Mouse (Mus musculus) liver, postnatal 0 days (tissue): ENCODE measurements around the gene Serf2. TPM values are rescaled to one million over a fixed set of nuclear protein-coding genes. Genes with fewer than 3 reads are reported as not detected.
A peak's percentile ranks its signal among the peaks of the same experiment; 100 is the strongest.
"Not testable (repeated sequence)": the region's sequence is repeated elsewhere in the genome, so short reads cannot be mapped to it uniquely, and the experiment has no call there.

Experiments used
- ATAC-seq: fragments of 200-750 bp; cut with Nextera tagmentation; 2 replicates; pipeline ENCODE4 v1.8.0; 2017; ENCODE audit warnings: mild to moderate bottlenecking, moderate library complexity
- DNase-seq: peaks from one replicate; pipeline ENCODE4 v3.0.0-alpha.2; 2016
- H3K27ac ChIP-seq: fragments of 300-500 bp; sonication (generic); 2 replicates; pipeline ENCODE4 v1.5.1; 2014; ENCODE audit warnings: antibody characterized with exemption, moderate library complexity, mild to moderate bottlenecking, low read depth
- H3K27me3 ChIP-seq: fragments of 300-500 bp; sonication (generic); 2 replicates; pipeline ENCODE4 v1.6.1; 2014; ENCODE audit warnings: low read length, control low read depth, mixed read lengths; ENCODE audit not compliant: insufficient read depth
- H3K36me3 ChIP-seq: fragments of 300-500 bp; sonication (generic); replicated peaks from 2 replicates; pipeline ENCODE4 v1.6.1; 2014; ENCODE audit warnings: mild to moderate bottlenecking, control low read depth, low read length, moderate library complexity, mixed read lengths; ENCODE audit not compliant: insufficient read depth
- H3K4me1 ChIP-seq: fragments of 300-500 bp; sonication (generic); 2 replicates; pipeline ENCODE4 v1.6.1; 2014; ENCODE audit warnings: antibody characterized with exemption, mild to moderate bottlenecking, control low read depth; ENCODE audit not compliant: insufficient read depth
- H3K4me2 ChIP-seq: fragments of 300-500 bp; sonication (generic); 2 replicates; pipeline ENCODE4 v1.6.1; 2014; ENCODE audit warnings: low read depth, mild to moderate bottlenecking, low read length, moderate library complexity, mixed read lengths
- H3K4me3 ChIP-seq: fragments of 300-500 bp; sonication (generic); 2 replicates; pipeline ENCODE4 v1.5.1; 2014; ENCODE audit warnings: low read depth, low read length
- H3K9ac ChIP-seq: fragments of 300-500 bp; sonication (generic); replicated peaks from 2 replicates; pipeline ENCODE4 v1.6.1; 2014; ENCODE audit warnings: mild to moderate bottlenecking, moderate library complexity
- H3K9me3 ChIP-seq: fragments of 300-500 bp; sonication (generic); 2 replicates; pipeline ENCODE4 v1.6.1; 2016; ENCODE audit warnings: mild to moderate bottlenecking, control low read depth, low read length, mixed read lengths
- CTCF ChIP-seq: sonication (generic); IDR thresholded peaks from 2 replicates; pipeline ENCODE4 v1.5.1; 2016; ENCODE audit warnings: antibody characterized with exemption, low read depth
- EP300 ChIP-seq: IDR thresholded peaks from 2 replicates; pipeline ENCODE4 v1.6.1; 2016; ENCODE audit warnings: antibody characterized with exemption, low read depth, mild to moderate bottlenecking
- WGBS: fragments of 180-500 bp; shearing (Covaris S2); extraction: QIAGEN DNeasy Blood & Tissue Kit; methylation state at CpG from one replicate; pipeline ENCODE4 v1.1.7; 2014; ENCODE audit not compliant: insufficient replicate concordance; 5-methylcytosine and 5-hydroxymethylcytosine counted together
- polyA plus RNA-seq: library from polyadenylated mRNA; unstranded; fragments of >200 nt; fragmentation: Nextera tagmentation; extraction: Ambion mirVana; gene quantifications from 2 replicates; pipeline ENCODE4 v1.2.1, GENCODE M21; 2015

Serf2 gene
- polyA plus RNA-seq, 1 experiment from 2014 or later = 266 TPM

DNA sequence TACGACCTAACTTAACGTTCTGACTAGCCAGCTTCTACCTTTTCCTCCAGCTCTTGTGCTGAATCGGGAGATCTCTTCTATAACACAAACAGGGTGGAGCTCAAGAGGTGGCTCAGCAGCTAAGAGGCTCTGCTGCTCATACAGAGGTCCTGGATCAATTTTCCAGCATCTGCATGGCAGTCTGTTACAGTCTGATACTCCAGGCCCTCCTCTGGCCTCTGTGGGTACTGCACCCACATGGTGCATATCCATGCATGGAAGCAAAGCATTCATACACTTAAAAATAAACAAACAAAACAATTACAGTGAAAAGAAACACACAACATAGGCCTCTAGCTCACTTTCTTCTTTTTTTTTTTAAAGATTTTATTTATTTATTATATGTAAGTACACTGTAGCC, 23.8 kb downstream of the Serf2 start:
- not testable (repeated sequence) for H3K9ac ChIP-seq, H3K36me3 ChIP-seq, H3K27me3 ChIP-seq, DNase-seq, H3K4me1 ChIP-seq, H3K9me3 ChIP-seq, H3K27ac ChIP-seq, ATAC-seq, H3K4me3 ChIP-seq
- 0 out of 2 replicates have a peak, but pooled peaks have one; percentile 2 for TF ChIP-seq CTCF
- peak overlapping the region; percentile 74; the same call in 1 of the 2 replicates for H3K4me2 ChIP-seq
- 96% methylated on average over 3 of the region's 3 CpGs for WGBS

DNA sequence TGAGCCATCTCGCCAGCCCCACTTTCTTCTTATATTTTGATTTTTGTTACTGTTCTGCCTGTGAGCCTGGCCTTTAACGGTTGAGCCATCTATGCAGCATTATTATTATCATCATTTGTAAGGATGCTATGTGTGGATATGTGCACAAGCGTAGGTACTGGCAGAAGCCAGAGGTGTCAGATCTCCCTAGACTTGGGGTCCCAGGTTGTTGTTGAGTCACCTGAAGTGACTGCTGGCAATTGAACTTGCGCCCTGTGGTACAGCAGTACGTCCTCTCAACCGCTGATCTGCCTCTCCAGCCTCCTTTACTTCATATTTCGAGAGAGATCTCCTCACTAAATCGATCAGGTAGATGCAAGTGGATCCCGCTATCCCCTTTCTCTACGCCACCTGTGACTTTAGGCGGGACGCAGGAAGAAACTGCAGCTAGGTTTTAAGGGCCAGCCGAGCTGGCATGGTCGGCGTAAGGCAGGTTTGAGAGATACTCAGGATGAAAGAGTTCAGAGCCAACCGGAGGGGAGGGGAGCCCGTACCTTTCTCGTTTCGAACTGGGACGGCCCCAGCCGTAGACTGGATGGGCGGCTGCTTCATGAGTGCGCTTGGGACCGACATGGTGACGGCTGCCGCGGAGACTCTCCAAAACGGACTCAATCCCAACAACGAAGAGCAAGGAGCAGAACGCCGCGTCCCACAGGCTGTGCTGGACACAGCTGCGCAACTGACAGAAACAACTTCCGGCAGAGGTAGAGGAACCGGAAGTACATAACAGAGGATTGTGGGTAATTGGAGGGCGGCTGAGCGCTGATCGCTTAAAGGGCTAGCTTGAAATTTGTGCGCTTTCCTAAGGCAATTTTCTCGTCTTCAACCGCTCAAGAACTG, 24.5 kb downstream of the Serf2 start, which contains the start of gene Mfap1b:
TSS of gene Mfap1b (minus strand) at position 767 of the 879 bp plus-strand sequence.
- H3K27me3 ChIP-seq, H3K9me3 ChIP-seq, H3K4me1 ChIP-seq, H3K36me3 ChIP-seq: not testable (repeated sequence)
- DNase-seq = peak; percentile 83
- ATAC-seq = peak; percentile 96
- 6% methylated on average over 39 of the region's 41 CpGs for WGBS
- peak within 1 kb of the TSS; percentile 77 for H3K27ac ChIP-seq
- H3K4me3 ChIP-seq = peak within 1 kb of the TSS; percentile 70
- peak within 1 kb of the TSS; percentile 76 for H3K9ac ChIP-seq
- H3K4me2 ChIP-seq = peak within 1 kb of the TSS; percentile 74

DNA sequence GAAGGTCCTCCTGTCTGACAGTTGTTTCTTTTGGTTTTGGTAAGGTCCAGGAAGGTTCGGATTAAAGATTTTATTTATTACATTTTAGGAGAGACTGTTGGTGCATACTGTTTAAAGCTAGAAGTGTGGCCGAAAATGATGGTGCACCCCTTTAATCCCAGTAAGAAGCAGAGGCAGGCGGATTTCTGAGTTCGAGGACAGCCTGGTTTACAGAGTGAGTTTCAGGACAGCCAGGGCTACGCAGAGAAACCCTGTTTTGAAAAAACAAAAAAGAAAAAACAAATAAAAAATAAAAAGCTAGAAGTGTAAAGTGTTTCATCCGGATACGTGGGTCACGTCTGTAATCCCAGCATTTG, 25.2 kb downstream of the Serf2 start:
- DNase-seq (no peak), ATAC-seq (peak; percentile 51)
- H3K9me3 ChIP-seq = no peaks in the 10 kb centered on the region
- peak overlapping the region; percentile 76 for H3K9ac ChIP-seq
- H3K36me3 ChIP-seq = no peaks in the 10 kb centered on the region
- peak overlapping the region; percentile 70 for H3K4me3 ChIP-seq
- H3K4me2 ChIP-seq = peak overlapping the region; percentile 74
- TF ChIP-seq CTCF = no peak
- TF ChIP-seq EP300 = peak; percentile 39; the same call in 1 of the 2 replicates
- no peaks in the 10 kb centered on the region for H3K27me3 ChIP-seq
- H3K4me1 ChIP-seq = peaks cover 3% of the 10 kb centered on the region; the same call in 1 of the 2 replicates
- 26% methylated on average over 8 of the region's 8 CpGs for WGBS
- peak overlapping the region; percentile 77 for H3K27ac ChIP-seq

DNA sequence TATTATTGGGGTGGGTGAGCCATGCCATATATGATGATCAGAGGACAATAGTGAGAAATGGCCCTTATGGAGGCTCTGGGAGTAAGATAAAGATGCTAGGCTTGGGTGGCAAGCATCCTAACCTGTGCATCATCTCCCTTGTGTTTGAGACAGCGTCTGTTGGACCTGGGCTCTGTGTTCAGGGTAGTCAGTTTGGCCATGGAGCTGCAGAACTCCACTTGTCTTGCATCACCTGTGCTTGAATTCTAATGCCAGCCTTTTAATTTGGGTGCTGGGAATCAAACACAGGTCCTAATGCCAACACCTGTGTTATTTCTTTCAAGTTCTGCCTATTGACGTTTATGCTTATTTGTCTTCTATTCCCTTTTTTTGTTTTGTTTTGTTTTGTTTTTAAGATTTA, 26.3 kb downstream of the Serf2 start:
- not testable (repeated sequence) for H3K36me3 ChIP-seq, H3K27me3 ChIP-seq, H3K4me1 ChIP-seq, H3K9me3 ChIP-seq, H3K4me3 ChIP-seq, H3K9ac ChIP-seq, H3K4me2 ChIP-seq, DNase-seq, H3K27ac ChIP-seq, ATAC-seq
- 91% methylated on average over 2 of the region's 2 CpGs for WGBS

DNA sequence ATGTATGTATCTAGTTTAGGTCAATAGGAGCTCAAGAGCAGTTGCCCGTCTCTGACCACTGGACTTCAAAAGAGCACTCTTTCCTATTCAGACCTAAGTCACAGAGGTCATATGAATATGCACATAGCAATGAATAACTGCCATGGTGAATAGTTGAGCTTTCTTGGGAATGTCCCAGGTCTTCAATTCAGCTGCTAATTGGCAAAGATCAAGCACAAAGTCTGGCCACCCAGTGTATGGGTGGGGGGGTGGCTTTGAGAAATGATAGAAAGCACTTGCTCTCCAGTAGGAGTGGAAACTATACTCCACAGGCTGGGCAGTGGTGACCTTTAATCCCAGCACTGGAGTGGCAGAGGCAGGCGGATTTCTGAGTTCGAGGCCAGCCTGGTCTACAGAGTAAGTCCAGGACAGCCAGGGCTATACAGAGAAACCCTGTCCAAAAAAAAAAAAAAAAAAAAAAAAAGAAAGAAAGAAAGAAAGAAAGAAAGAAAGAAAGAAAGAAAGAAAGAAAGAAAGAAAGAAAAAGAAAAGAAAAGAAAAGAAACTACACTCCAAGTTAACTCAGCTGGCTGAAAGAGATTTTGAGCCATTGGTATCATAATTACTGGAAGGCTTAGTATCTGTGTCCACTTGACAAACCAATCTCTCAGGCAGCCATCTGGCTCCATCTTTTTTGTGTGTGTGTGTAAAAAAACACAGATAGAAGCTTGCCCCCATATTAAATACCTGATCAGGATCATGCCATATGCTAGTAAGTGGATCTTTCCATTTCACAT, 28.7 kb downstream of the Serf2 start:
- no peaks in the 10 kb centered on the region for H3K36me3 ChIP-seq
- no peak overlapping the region for H3K4me3 ChIP-seq
- DNase-seq = no peak
- no peak overlapping the region for H3K4me2 ChIP-seq
- H3K27ac ChIP-seq = no peak overlapping the region
- no peaks in the 10 kb centered on the region for H3K9me3 ChIP-seq
- peaks cover 3% of the 10 kb centered on the region; the same call in 1 of the 2 replicates for H3K4me1 ChIP-seq
- ATAC-seq = no peak
- H3K9ac ChIP-seq = no peak overlapping the region
- TF ChIP-seq CTCF = no peak
- no peak for TF ChIP-seq EP300
- H3K27me3 ChIP-seq = no peaks in the 10 kb centered on the region
- WGBS = 86% methylated on average over 3 of the region's 3 CpGs

DNA sequence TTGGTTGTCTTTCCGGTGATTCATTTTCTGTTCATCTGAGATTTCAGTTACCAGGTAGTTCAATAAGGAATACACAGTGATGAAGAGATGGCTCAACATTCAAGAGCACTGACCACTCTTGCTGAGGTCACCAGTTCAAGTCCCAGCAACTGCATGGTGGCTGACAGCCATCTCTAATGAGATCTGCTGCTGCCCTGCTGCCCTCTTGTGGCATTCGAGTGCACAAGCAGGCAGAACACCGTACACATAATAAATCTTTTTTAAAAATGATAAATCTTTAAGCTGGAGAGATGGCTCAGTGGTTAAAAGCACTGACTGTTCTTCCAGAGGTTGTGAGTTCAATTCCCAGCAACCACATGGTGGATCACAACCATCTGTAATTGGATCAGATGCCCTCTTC, 31.5 kb downstream of the Serf2 start:
- TF ChIP-seq EP300 = no peak
- TF ChIP-seq CTCF = peak; percentile 80
- H3K9ac ChIP-seq = no peak overlapping the region
- H3K4me2 ChIP-seq = no peak overlapping the region
- no peaks in the 10 kb centered on the region for H3K9me3 ChIP-seq
- no peaks in the 10 kb centered on the region for H3K27me3 ChIP-seq
- DNase-seq = peak; percentile 34
- WGBS = 47% methylated on average over 3 of the region's 3 CpGs
- no peak overlapping the region for H3K27ac ChIP-seq
- H3K4me3 ChIP-seq = no peak overlapping the region
- no peaks in the 10 kb centered on the region for H3K4me1 ChIP-seq
- H3K36me3 ChIP-seq = no peaks in the 10 kb centered on the region
- ATAC-seq = no peak

DNA sequence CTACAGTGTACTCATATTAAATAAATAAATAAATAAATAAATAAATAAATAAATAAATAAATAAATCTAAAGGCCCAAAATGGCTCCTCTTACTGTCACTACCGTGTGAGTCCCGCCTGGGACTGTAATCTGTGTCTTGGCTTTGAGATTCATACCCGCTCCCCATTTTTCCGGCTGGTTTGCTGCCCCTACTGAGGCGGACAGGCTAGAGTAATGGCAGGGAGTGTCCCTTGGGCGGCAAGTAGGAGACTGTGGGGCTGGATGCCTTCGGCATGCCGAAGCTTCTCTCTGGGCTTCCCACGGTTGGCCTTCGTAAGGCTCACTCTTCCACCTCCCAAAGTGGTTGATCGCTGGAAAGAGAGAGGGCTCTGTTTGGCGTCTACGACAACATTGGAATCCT, 31.9 kb downstream of the Serf2 start:
- not testable (repeated sequence) for H3K27me3 ChIP-seq, H3K4me2 ChIP-seq, H3K4me1 ChIP-seq, H3K9ac ChIP-seq, H3K27ac ChIP-seq, ATAC-seq, H3K9me3 ChIP-seq, H3K36me3 ChIP-seq, DNase-seq, H3K4me3 ChIP-seq
- 73% methylated on average over 13 of the region's 13 CpGs for WGBS
